Mouse (Mus musculus): Measurements from ENCODE around the gene Lad1.

Lad1 gene

GRCm38 (mm10) chr1:135877248-135877647 is 58.9 kb downstream of the Lad1 start:
- DNase-seq (ENCODE audit: low spot score) = no peak

- peak; percentile 80 for DNase-seq (ENCODE audit: low spot score)
Measured at GRCm38 (mm10) chr1:135882385-135883109, 64.1 kb downstream of the Lad1 start.
